Mouse (Mus musculus): ENCODE measurements at regions not wholly inside any gene's neighbourhood (a gene's known extent, or its start where the extent isn't known, plus 50 kb on each side); places are given as distances from the start of the nearest gene placed in this dataset.

GRCm38 (mm10) chr13:103412566-103412965 lies 78.3 kb upstream of the Mast4 start:
- Histone ChIP-seq H3ac (ENCODE audit: control insufficient read depth, insufficient read length, low read depth) (no peak overlapping the region), H3K79me3 (ENCODE audit: low read depth) (no peaks in the 10 kb centered on the region), H3K27me3 (ENCODE audit: control insufficient read depth, insufficient read depth, insufficient read length) (no peaks in the 10 kb centered on the region), H3K79me2 (ENCODE audit: control insufficient read depth, insufficient read depth) (no peaks in the 10 kb centered on the region), H3K4me3 (ENCODE audit: insufficient read depth, poor library complexity, severe bottlenecking) (no peak overlapping the region), H3K36me3 (ENCODE audit: control insufficient read depth, insufficient read depth) (no peaks in the 10 kb centered on the region)
- TF ChIP-seq CTCF (IDR thresholded peaks at IDR 0.05; ENCODE audit: control insufficient read depth, insufficient read depth, insufficient read length) (no peak), MYOG (IDR thresholded peaks at IDR 0.05; ENCODE audit: control insufficient read depth, extremely low read depth, insufficient read length) (no peak), MYOD1 (IDR thresholded peaks at IDR 0.05; ENCODE audit: control insufficient read depth, insufficient read length, low read depth) (no peak), FOSL1 (IDR thresholded peaks at IDR 0.05; ENCODE audit: insufficient read depth, low read length, poor library complexity, severe bottlenecking) (no peak), CEBPB (IDR thresholded peaks at IDR 0.05; ENCODE audit: low read depth) (no peak), MAX (IDR thresholded peaks at IDR 0.05) (no peak), USF1 (IDR thresholded peaks at IDR 0.05; ENCODE audit: low read depth) (no peak)

- TF ChIP-seq MYOG (IDR thresholded peaks at IDR 0.05; ENCODE audit: control insufficient read depth, extremely low read depth, insufficient read length): no peak
- TF ChIP-seq CEBPB (IDR thresholded peaks at IDR 0.05; ENCODE audit: low read depth): peak; percentile 60
- no peaks in the 10 kb centered on the region for H3K36me3 ChIP-seq (ENCODE audit: control insufficient read depth, insufficient read depth)
Measured at GRCm38 (mm10) chr13:103409286-103409685, 75.0 kb upstream of the Mast4 start.

GRCm38 (mm10) chr13:103396526-103397020 lies 62.3 kb upstream of the Mast4 start:
- Histone ChIP-seq H3K27me3 (ENCODE audit: control insufficient read depth, insufficient read depth, insufficient read length) (no peaks in the 10 kb centered on the region), H3K79me3 (ENCODE audit: low read depth) (no peaks in the 10 kb centered on the region), H3K4me3 (ENCODE audit: insufficient read depth, poor library complexity, severe bottlenecking) (no peak overlapping the region), H3K79me2 (ENCODE audit: control insufficient read depth, insufficient read depth) (no peaks in the 10 kb centered on the region), H3ac (ENCODE audit: control insufficient read depth, insufficient read length, low read depth) (no peak overlapping the region), H3K36me3 (ENCODE audit: control insufficient read depth, insufficient read depth) (no peaks in the 10 kb centered on the region)
- no peak for TF ChIP-seq MYOG (IDR thresholded peaks at IDR 0.05; ENCODE audit: control insufficient read depth, extremely low read depth, insufficient read length)
- TF ChIP-seq CTCF (IDR thresholded peaks at IDR 0.05; ENCODE audit: control insufficient read depth, insufficient read depth, insufficient read length): no peak

More at GRCm38 (mm10) chr13:103409286-103409685, 75.0 kb upstream of the Mast4 start:
- no peaks in the 10 kb centered on the region for H3K79me3 ChIP-seq (ENCODE audit: low read depth)
- no peaks in the 10 kb centered on the region for H3K79me2 ChIP-seq (ENCODE audit: control insufficient read depth, insufficient read depth)
- H3K4me3 ChIP-seq (ENCODE audit: insufficient read depth, poor library complexity, severe bottlenecking): no peak overlapping the region
- H3K27me3 ChIP-seq (ENCODE audit: control insufficient read depth, insufficient read depth, insufficient read length): no peaks in the 10 kb centered on the region
- no peak overlapping the region for H3ac ChIP-seq (ENCODE audit: control insufficient read depth, insufficient read length, low read depth)

- Histone ChIP-seq H3K27me3 (ENCODE audit: control insufficient read depth, insufficient read depth, insufficient read length) (no peaks in the 10 kb centered on the region), H3K4me3 (ENCODE audit: insufficient read depth, poor library complexity, severe bottlenecking) (no peak overlapping the region), H3K36me3 (ENCODE audit: control insufficient read depth, insufficient read depth) (no peaks in the 10 kb centered on the region), H3ac (ENCODE audit: control insufficient read depth, insufficient read length, low read depth) (no peak overlapping the region), H3K79me2 (ENCODE audit: control insufficient read depth, insufficient read depth) (no peaks in the 10 kb centered on the region), H3K79me3 (ENCODE audit: low read depth) (no peaks in the 10 kb centered on the region)
- TF ChIP-seq MYOD1 (IDR thresholded peaks at IDR 0.05; ENCODE audit: control insufficient read depth, insufficient read length, low read depth) (no peak), MYOG (IDR thresholded peaks at IDR 0.05; ENCODE audit: control insufficient read depth, extremely low read depth, insufficient read length) (no peak), USF1 (IDR thresholded peaks at IDR 0.05; ENCODE audit: low read depth) (no peak), CEBPB (IDR thresholded peaks at IDR 0.05; ENCODE audit: low read depth) (no peak), FOSL1 (IDR thresholded peaks at IDR 0.05; ENCODE audit: insufficient read depth, low read length, poor library complexity, severe bottlenecking) (no peak)
Measured at GRCm38 (mm10) chr13:103396099-103396498, 61.8 kb upstream of the Mast4 start.

- no peak overlapping the region for H3K4me3 ChIP-seq (ENCODE audit: insufficient read depth, poor library complexity, severe bottlenecking)
- H3K36me3 ChIP-seq (ENCODE audit: control insufficient read depth, insufficient read depth): no peaks in the 10 kb centered on the region
- no peaks in the 10 kb centered on the region for H3K79me3 ChIP-seq (ENCODE audit: low read depth)
- H3K79me2 ChIP-seq (ENCODE audit: control insufficient read depth, insufficient read depth): no peaks in the 10 kb centered on the region
- no peaks in the 10 kb centered on the region for H3K27me3 ChIP-seq (ENCODE audit: control insufficient read depth, insufficient read depth, insufficient read length)
- TF ChIP-seq MYOD1 (IDR thresholded peaks at IDR 0.05; ENCODE audit: control insufficient read depth, insufficient read length, low read depth): no peak
- no peak for TF ChIP-seq CEBPB (IDR thresholded peaks at IDR 0.05; ENCODE audit: low read depth)
- no peak for TF ChIP-seq MYOG (IDR thresholded peaks at IDR 0.05; ENCODE audit: control insufficient read depth, extremely low read depth, insufficient read length)
- no peak for TF ChIP-seq CTCF (IDR thresholded peaks at IDR 0.05; ENCODE audit: control insufficient read depth, insufficient read depth, insufficient read length)
- TF ChIP-seq FOSL1 (IDR thresholded peaks at IDR 0.05; ENCODE audit: insufficient read depth, low read length, poor library complexity, severe bottlenecking): no peak
- TF ChIP-seq USF1 (IDR thresholded peaks at IDR 0.05; ENCODE audit: low read depth): no peak
- TF ChIP-seq MAX (IDR thresholded peaks at IDR 0.05): no peak
- H3ac ChIP-seq (ENCODE audit: control insufficient read depth, insufficient read length, low read depth): no peak overlapping the region
Measured at GRCm38 (mm10) chr13:103392581-103392980, 58.3 kb upstream of the Mast4 start.

GRCm38 (mm10) chr13:103391396-103391795 lies 57.1 kb upstream of the Mast4 start:
- no peaks in the 10 kb centered on the region for H3K79me3 ChIP-seq (ENCODE audit: low read depth)
- H3ac ChIP-seq (ENCODE audit: control insufficient read depth, insufficient read length, low read depth): no peak overlapping the region
- H3K79me2 ChIP-seq (ENCODE audit: control insufficient read depth, insufficient read depth): no peaks in the 10 kb centered on the region
- no peak overlapping the region for H3K4me3 ChIP-seq (ENCODE audit: insufficient read depth, poor library complexity, severe bottlenecking)
- TF ChIP-seq MYOG (IDR thresholded peaks at IDR 0.05; ENCODE audit: control insufficient read depth, extremely low read depth, insufficient read length) (no peak), FOSL1 (IDR thresholded peaks at IDR 0.05; ENCODE audit: insufficient read depth, low read length, poor library complexity, severe bottlenecking) (no peak), MYOD1 (IDR thresholded peaks at IDR 0.05; ENCODE audit: control insufficient read depth, insufficient read length, low read depth) (no peak), USF1 (IDR thresholded peaks at IDR 0.05; ENCODE audit: low read depth) (no peak), MAX (IDR thresholded peaks at IDR 0.05) (no peak), CTCF (IDR thresholded peaks at IDR 0.05; ENCODE audit: control insufficient read depth, insufficient read depth, insufficient read length) (no peak), CEBPB (IDR thresholded peaks at IDR 0.05; ENCODE audit: low read depth) (no peak)
- no peaks in the 10 kb centered on the region for H3K27me3 ChIP-seq (ENCODE audit: control insufficient read depth, insufficient read depth, insufficient read length)
- no peaks in the 10 kb centered on the region for H3K36me3 ChIP-seq (ENCODE audit: control insufficient read depth, insufficient read depth)
